Mouse (Mus musculus) lung, embryonic 15.5 days (tissue): ENCODE results near the gene Palld. TPM values are rescaled to one million over a fixed set of nuclear protein-coding genes. Genes with fewer than 3 reads are reported as not detected.

ENCODE experiments used
- ATAC-seq: fragments of 200-750 bp; cut with Nextera tagmentation; 2 replicates; pipeline ENCODE4 v1.8.0; 2017; ENCODE audit warnings: moderate number of reproducible peaks, borderline replicate concordance; ENCODE audit not compliant: low FRiP score, low TSS enrichment; ENCODE audit errors: extremely low read depth
- H3K27ac ChIP-seq: fragments of 300-500 bp; sonication (generic); 2 replicates; pipeline ENCODE4 v1.5.1; 2015; ENCODE audit warnings: moderate library complexity, mild to moderate bottlenecking, inconsistent platforms
- H3K27me3 ChIP-seq: fragments of 300-500 bp; sonication (generic); 2 replicates; pipeline ENCODE4 v1.6.1; 2015; ENCODE audit warnings: inconsistent platforms
- H3K36me3 ChIP-seq: fragments of 300-500 bp; sonication (generic); 2 replicates; pipeline ENCODE4 v1.6.1; 2015; ENCODE audit warnings: inconsistent platforms
- H3K4me1 ChIP-seq: fragments of 300-500 bp; sonication (generic); 2 replicates; pipeline ENCODE4 v1.6.1; 2015; ENCODE audit warnings: inconsistent platforms
- H3K4me2 ChIP-seq: fragments of 300-500 bp; sonication (generic); 2 replicates; pipeline ENCODE4 v1.6.1; 2015; ENCODE audit warnings: inconsistent platforms, mild to moderate bottlenecking, moderate library complexity
- H3K4me3 ChIP-seq: fragments of 300-500 bp; sonication (generic); 2 replicates; pipeline ENCODE4 v1.5.1; 2015; ENCODE audit warnings: mild to moderate bottlenecking, inconsistent platforms
- H3K9ac ChIP-seq: fragments of 300-500 bp; sonication (generic); 2 replicates; pipeline ENCODE4 v1.6.1; 2015; ENCODE audit warnings: inconsistent platforms
- H3K9me3 ChIP-seq: fragments of 300-500 bp; sonication (generic); 2 replicates; pipeline ENCODE4 v1.6.1; 2016; ENCODE audit warnings: inconsistent platforms
- WGBS: fragments of 180-500 bp; shearing (Covaris S2); methylation state at CpG from one replicate; pipeline ENCODE4 v1.1.7; 2015; 5-methylcytosine and 5-hydroxymethylcytosine counted together
- polyA plus RNA-seq: library from polyadenylated mRNA; unstranded; fragments of >200 nt; fragmentation: Nextera tagmentation; extraction: Ambion mirVana; gene quantifications from 2 replicates; pipeline ENCODE4 v1.2.1, GENCODE M21; 2015

Palld gene
- polyA plus RNA-seq, 1 experiment from 2014 or later = 96.5 TPM

- no peaks in the 10 kb centered on the region for H3K36me3 ChIP-seq
- H3K4me1 ChIP-seq = no peaks in the 10 kb centered on the region
- H3K27ac ChIP-seq = no peak overlapping the region
- no peaks in the 10 kb centered on the region for H3K27me3 ChIP-seq
- H3K4me3 ChIP-seq = no peak overlapping the region
- H3K9me3 ChIP-seq = no peaks in the 10 kb centered on the region
- no peak overlapping the region for H3K9ac ChIP-seq
- no peak for ATAC-seq
- WGBS = 63% methylated on average over 4 of the region's 4 CpGs
- no peak overlapping the region for H3K4me2 ChIP-seq
Observed at GRCm38 (mm10) chr8:61692866-61693265, 209.6 kb downstream of the Palld start.

DNA sequence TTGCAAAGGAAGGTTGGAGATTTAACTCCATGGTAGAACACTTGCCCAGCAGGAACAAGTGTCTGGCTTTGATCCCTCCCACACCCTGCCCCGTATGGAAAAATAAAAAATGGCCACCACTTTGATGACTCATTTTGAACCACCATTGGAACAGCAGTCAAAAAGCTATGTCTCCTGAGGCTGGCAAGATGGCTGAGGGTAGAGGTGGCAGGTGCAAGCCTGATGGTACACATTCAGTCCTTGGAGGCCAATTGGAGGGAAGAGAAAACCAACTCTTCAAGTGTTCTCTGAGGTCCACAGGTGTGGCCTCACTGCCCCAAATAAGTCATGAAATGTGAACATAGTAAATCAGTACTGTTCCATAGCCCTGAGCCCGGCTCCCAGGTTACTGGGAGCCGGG is 210.4 kb downstream of the Palld start:
- WGBS = 89% methylated on average over 3 of the region's 3 CpGs
- Histone ChIP-seq H3K4me3 (no peak overlapping the region), H3K27me3 (no peaks in the 10 kb centered on the region), H3K9ac (no peak overlapping the region), H3K4me2 (no peak overlapping the region), H3K27ac (no peak overlapping the region), H3K36me3 (no peaks in the 10 kb centered on the region), H3K9me3 (no peaks in the 10 kb centered on the region), H3K4me1 (no peaks in the 10 kb centered on the region)
- no peak for ATAC-seq

- H3K27me3 ChIP-seq = no peaks in the 10 kb centered on the region
- no peaks in the 10 kb centered on the region for H3K4me1 ChIP-seq
- H3K27ac ChIP-seq = no peak overlapping the region
- H3K9me3 ChIP-seq = no peaks in the 10 kb centered on the region
- no peak for ATAC-seq
- no peaks in the 10 kb centered on the region for H3K36me3 ChIP-seq
- H3K4me2 ChIP-seq = no peak overlapping the region
- no peak overlapping the region for H3K9ac ChIP-seq
- no peak overlapping the region for H3K4me3 ChIP-seq
- WGBS = 28% methylated on average over 1 of the region's 1 CpGs
Observed at GRCm38 (mm10) chr8:61691391-61691790, 211.1 kb downstream of the Palld start.

DNA sequence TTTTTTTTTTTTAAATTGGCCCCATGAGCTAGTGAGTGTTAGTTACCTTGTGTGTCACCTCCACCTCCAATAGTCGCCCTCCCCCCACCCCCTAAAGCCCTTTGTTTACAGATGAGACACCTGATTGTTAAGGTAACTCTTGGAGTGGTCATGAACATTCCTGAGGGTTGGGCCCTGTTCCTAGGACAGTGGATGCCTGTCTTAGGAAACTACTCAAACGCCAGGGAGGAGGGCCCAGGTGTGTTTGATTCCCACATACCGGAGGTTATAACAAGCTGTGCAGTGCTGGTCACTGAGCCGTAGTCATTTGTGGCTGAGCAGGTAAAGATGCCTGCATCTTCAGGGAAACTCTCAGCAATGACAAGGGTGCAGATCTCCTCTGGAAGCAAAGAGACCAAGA is 215.4 kb downstream of the Palld start:
- no peak overlapping the region for H3K9ac ChIP-seq
- H3K36me3 ChIP-seq = no peaks in the 10 kb centered on the region
- H3K4me2 ChIP-seq = no peak overlapping the region
- H3K4me1 ChIP-seq = no peaks in the 10 kb centered on the region
- no peak overlapping the region for H3K27ac ChIP-seq
- H3K4me3 ChIP-seq = no peak overlapping the region
- ATAC-seq = peak; percentile 77; the same call in 1 of the 2 replicates
- 50% methylated on average over 4 of the region's 4 CpGs for WGBS
- H3K9me3 ChIP-seq = no peaks in the 10 kb centered on the region
- no peaks in the 10 kb centered on the region for H3K27me3 ChIP-seq

DNA sequence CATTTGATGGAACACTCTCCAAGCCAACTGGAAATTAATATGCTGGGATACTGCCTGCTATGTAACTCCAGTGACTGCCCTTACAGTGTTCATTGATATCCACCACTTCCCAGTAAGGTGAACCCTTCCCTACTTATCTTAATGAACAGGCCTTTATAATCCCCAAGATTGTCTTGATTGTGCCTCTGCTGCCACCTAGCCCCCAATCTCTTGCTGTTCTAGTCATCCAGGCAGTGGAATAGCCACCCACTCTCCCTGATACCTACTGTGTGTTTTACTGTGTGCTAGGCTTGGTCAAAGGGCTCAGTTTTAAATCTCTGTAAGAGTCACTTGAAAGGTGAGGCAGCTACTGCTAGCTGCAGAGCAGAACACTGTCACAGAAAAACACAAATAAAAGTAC is 216.2 kb downstream of the Palld start:
- no peak overlapping the region for H3K4me3 ChIP-seq
- no peak for ATAC-seq
- H3K36me3 ChIP-seq = no peaks in the 10 kb centered on the region

DNA sequence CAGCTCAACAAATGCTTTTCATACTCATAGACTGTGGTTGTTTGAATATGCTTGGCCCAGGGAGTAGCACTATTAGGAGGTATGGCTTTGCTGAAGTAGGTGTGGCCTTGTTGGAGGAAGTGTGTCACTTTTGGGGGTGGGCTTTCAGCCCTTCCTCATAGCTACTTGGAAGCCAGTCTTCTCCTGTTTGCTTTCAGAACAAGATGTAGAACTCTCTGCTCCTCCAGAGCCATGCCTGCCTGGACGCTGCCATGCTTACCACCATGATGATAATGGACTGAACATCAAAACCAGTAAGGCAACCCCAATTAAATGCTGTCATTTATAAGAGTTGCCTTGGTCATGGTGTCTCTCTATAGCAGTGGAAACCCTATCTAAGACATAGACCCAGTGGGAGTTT is 217.2 kb downstream of the Palld start:
- H3K36me3 ChIP-seq = no peaks in the 10 kb centered on the region
- H3K27me3 ChIP-seq = no peaks in the 10 kb centered on the region
- no peaks in the 10 kb centered on the region for H3K9me3 ChIP-seq
- H3K4me3 ChIP-seq = no peak overlapping the region
- H3K9ac ChIP-seq = no peak overlapping the region
- no peak overlapping the region for H3K27ac ChIP-seq
- no peaks in the 10 kb centered on the region for H3K4me1 ChIP-seq
- WGBS = 96% methylated on average over 1 of the region's 1 CpGs
- no peak for ATAC-seq
- H3K4me2 ChIP-seq = no peak overlapping the region

More for the DNA sequence above, 216.2 kb downstream of the Palld start:
- no peak overlapping the region for H3K27ac ChIP-seq
- H3K9ac ChIP-seq = no peak overlapping the region
- no peaks in the 10 kb centered on the region for H3K4me1 ChIP-seq
- no peaks in the 10 kb centered on the region for H3K27me3 ChIP-seq
- H3K9me3 ChIP-seq = no peaks in the 10 kb centered on the region
- H3K4me2 ChIP-seq = no peak overlapping the region

DNA sequence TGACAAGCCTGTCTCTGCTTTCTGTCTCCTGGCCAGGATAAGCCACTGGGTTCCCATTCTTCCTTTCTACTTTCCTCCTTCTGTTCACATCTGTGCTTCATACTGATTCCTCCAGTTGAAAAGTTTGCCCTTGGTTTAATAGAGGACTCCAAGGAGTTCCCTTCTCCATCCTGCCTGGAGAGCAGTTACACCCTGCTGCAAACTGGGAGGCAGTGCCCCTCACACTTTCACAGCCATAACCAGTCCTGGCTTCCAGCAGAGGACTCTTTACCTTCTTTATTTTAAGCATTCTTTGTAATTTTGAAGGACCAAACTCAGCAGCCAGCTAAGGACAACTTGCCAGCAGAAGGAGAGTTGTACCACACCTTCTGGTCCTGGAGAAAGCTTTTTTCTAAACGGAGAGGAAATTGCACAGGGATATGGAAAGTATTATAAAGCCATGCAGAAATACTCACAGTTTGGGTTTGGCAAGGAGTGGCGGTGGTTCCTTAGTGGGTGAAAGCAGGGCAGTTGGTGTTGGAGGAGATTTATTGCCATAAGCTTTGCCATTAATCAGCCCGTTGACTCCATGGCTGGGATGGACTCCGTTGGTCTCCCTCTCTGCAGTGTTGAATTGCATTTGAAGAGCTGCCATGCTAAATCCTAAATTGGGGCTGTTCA is 218.1 kb downstream of the Palld start:
- no peak for ATAC-seq
- WGBS = 90% methylated on average over 4 of the region's 4 CpGs
- Histone ChIP-seq H3K27me3 (no peaks in the 10 kb centered on the region), H3K4me1 (no peaks in the 10 kb centered on the region), H3K4me2 (no peak overlapping the region), H3K4me3 (no peak overlapping the region), H3K9me3 (no peaks in the 10 kb centered on the region), H3K36me3 (no peaks in the 10 kb centered on the region), H3K9ac (no peak overlapping the region), H3K27ac (no peak overlapping the region)

- Histone ChIP-seq H3K27me3 (no peaks in the 10 kb centered on the region), H3K27ac (no peak overlapping the region), H3K9ac (no peak overlapping the region), H3K4me3 (no peak overlapping the region), H3K4me2 (no peak overlapping the region), H3K9me3 (no peaks in the 10 kb centered on the region), H3K4me1 (no peaks in the 10 kb centered on the region), H3K36me3 (no peaks in the 10 kb centered on the region)
- 26% methylated on average over 2 of the region's 2 CpGs for WGBS
- no peak for ATAC-seq
Observed at GRCm38 (mm10) chr8:61682902-61683301, 219.6 kb downstream of the Palld start.

DNA sequence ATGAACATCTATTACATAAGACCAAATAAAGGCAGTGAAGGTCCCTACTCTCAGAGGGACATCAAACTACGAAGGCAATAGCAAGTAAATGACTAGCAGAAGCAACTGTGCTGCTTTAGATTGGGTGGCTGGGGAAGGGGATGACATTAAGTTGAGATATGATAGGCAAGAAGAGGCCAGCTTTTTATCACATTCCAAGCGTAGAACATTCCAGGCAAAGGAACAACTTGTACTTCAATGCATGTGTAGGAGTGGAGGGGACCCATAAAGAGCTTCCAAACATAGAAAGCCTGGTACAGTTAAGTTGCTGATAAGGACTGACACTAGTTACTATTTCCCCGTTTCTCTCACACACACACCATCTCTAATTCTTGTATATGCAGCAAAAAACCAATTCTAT is 221.3 kb downstream of the Palld start:
- H3K27ac ChIP-seq = no peak overlapping the region
- no peak overlapping the region for H3K4me3 ChIP-seq
- no peaks in the 10 kb centered on the region for H3K27me3 ChIP-seq
- H3K4me1 ChIP-seq = no peaks in the 10 kb centered on the region
- H3K9ac ChIP-seq = no peak overlapping the region
- H3K36me3 ChIP-seq = no peaks in the 10 kb centered on the region
- ATAC-seq = no peak
- WGBS = 54% methylated on average over 3 of the region's 3 CpGs
- H3K9me3 ChIP-seq = no peaks in the 10 kb centered on the region
- H3K4me2 ChIP-seq = no peak overlapping the region

- H3K4me1 ChIP-seq = no peaks in the 10 kb centered on the region
- H3K36me3 ChIP-seq = no peaks in the 10 kb centered on the region
- H3K9ac ChIP-seq = no peak overlapping the region
- no peaks in the 10 kb centered on the region for H3K27me3 ChIP-seq
- no peak overlapping the region for H3K4me3 ChIP-seq
- WGBS = 68% methylated on average over 5 of the region's 5 CpGs
- H3K9me3 ChIP-seq = no peaks in the 10 kb centered on the region
- no peak overlapping the region for H3K4me2 ChIP-seq
- ATAC-seq = no peak
- no peak overlapping the region for H3K27ac ChIP-seq
Observed at GRCm38 (mm10) chr8:61677227-61677626, 225.3 kb downstream of the Palld start.

GRCm38 (mm10) chr8:61671151-61671550 is 231.3 kb downstream of the Palld start:
- H3K27ac ChIP-seq = no peak overlapping the region

GRCm38 (mm10) chr8:61670376-61670775 is 232.1 kb downstream of the Palld start:
- H3K36me3 ChIP-seq = no peaks in the 10 kb centered on the region
- 47% methylated on average over 4 of the region's 4 CpGs for WGBS
- peaks cover 24% of the 10 kb centered on the region for H3K4me1 ChIP-seq

More at GRCm38 (mm10) chr8:61671151-61671550, 231.3 kb downstream of the Palld start:
- no peak overlapping the region for H3K4me2 ChIP-seq
- H3K4me3 ChIP-seq = no peak overlapping the region
- H3K27me3 ChIP-seq = no peaks in the 10 kb centered on the region
- no peaks in the 10 kb centered on the region for H3K9me3 ChIP-seq
- no peak for ATAC-seq
- H3K4me1 ChIP-seq = peaks cover 16% of the 10 kb centered on the region
- H3K36me3 ChIP-seq = no peaks in the 10 kb centered on the region
- no peak overlapping the region for H3K9ac ChIP-seq

GRCm38 (mm10) chr8:61666919-61667318 is 235.6 kb downstream of the Palld start:
- Histone ChIP-seq H3K27me3 (no peaks in the 10 kb centered on the region), H3K4me1 (peaks cover 40% of the 10 kb centered on the region), H3K36me3 (no peaks in the 10 kb centered on the region), H3K9ac (no peak overlapping the region), H3K27ac (peak overlapping the region; percentile 38), H3K4me3 (no peak overlapping the region), H3K9me3 (no peaks in the 10 kb centered on the region), H3K4me2 (no peak overlapping the region)
- no peak for ATAC-seq
- WGBS = 32% methylated on average over 6 of the region's 6 CpGs

More at GRCm38 (mm10) chr8:61670376-61670775, 232.1 kb downstream of the Palld start:
- ATAC-seq = no peak
- Histone ChIP-seq H3K27ac (no peak overlapping the region), H3K27me3 (no peaks in the 10 kb centered on the region), H3K4me3 (no peak overlapping the region), H3K9ac (no peak overlapping the region), H3K4me2 (no peak overlapping the region), H3K9me3 (no peaks in the 10 kb centered on the region)
